Mouse (Mus musculus): ENCODE measurements around the gene Prol1. TPM values are rescaled to one million over a fixed set of nuclear protein-coding genes. Genes with fewer than 3 reads are reported as not detected.
"Not testable (repeated sequence)": the region's sequence is repeated elsewhere in the genome, so short reads cannot be mapped to it uniquely, and the experiment has no call there.

Prol1 gene
- not detected in 2 replicates for polyA plus RNA-seq (2014; fragmentation: Nextera tagmentation; extraction: Ambion mirVana)

DNA sequence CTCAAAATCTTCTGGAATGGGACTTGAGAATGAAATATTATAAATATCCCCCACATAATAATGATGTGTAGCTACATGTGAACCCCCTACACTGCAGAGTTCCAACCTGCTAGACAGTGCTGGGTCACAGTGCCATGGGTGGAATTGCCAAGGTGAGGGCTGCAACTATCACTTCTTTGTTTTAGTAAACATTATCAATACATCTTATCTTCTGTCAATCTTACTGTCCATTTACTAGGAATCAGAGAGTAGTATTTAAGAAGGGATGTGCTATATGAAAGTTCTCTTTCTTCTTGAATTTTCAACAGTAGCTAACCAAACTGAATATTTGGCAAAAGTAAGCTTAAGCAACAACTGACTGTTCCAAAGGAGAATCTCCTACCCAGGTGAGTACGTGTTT lies at the start of gene Prol1:
TSS of gene Prol1 (plus strand) at position 301 of the 400 bp plus-strand sequence.
- Histone ChIP-seq H3K36me3 (replicated peaks; ENCODE audit: control insufficient read depth, insufficient read depth) (no peaks in the 10 kb centered on the region), H3K27me3 (ENCODE audit: control insufficient read depth, insufficient read depth, low read length) (no peaks in the 10 kb centered on the region), H3K4me1 (replicated peaks; ENCODE audit: control insufficient read depth, insufficient read depth, low read length) (no peaks in the 10 kb centered on the region), H3K9ac (no peak within 1 kb of the TSS), H3K27ac (no peak within 1 kb of the TSS), H3K4me3 (replicated peaks; ENCODE audit: low read length) (no peak within 1 kb of the TSS), H3K9me3 (ENCODE audit: control insufficient read depth, low read length) (no peaks in the 10 kb centered on the region), H3K4me2 (replicated peaks) (no peak within 1 kb of the TSS)
- WGBS, result 91% methylated on average over 1 of the region's 1 CpGs
- ATAC-seq (ENCODE audit: low FRiP score) (no peak), DNase-seq (ENCODE audit: low spot score) (no peak)

DNA sequence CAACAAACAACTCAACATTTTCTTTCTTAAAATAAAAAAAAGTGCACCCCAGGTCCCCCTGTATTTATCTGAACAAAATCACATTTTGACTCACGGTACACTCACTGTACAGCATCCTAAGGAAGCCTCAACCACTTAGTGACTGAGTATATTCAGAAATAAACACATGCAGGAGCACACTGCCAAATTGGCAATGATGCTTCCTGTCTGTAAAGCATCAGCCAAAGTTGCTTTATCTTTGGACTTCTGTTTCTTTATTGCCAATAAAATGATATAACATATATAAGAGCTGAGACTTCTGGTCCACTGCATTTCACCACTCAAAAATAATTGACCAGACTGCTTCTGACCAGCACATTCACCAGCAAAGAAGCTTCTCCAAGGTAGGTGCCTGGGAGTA lies 48.5 kb upstream of the Prol1 start, which contains the start of gene Gm7714:
TSS of gene Gm7714 (plus strand) at position 301 of the 400 bp plus-strand sequence.
- Histone ChIP-seq H3K4me2 (replicated peaks) (no peak within 1 kb of the TSS), H3K9me3 (ENCODE audit: control insufficient read depth, low read length) (no peaks in the 10 kb centered on the region), H3K36me3 (replicated peaks; ENCODE audit: control insufficient read depth, insufficient read depth) (no peaks in the 10 kb centered on the region), H3K9ac (no peak within 1 kb of the TSS), H3K27ac (no peak within 1 kb of the TSS), H3K27me3 (ENCODE audit: control insufficient read depth, insufficient read depth, low read length) (no peaks in the 10 kb centered on the region), H3K4me3 (replicated peaks; ENCODE audit: low read length) (no peak within 1 kb of the TSS), H3K4me1 (replicated peaks; ENCODE audit: control insufficient read depth, insufficient read depth, low read length) (no peaks in the 10 kb centered on the region)
- ATAC-seq (ENCODE audit: low FRiP score) (no peak), DNase-seq (ENCODE audit: low spot score) (no peak)
- WGBS, result 91% methylated on average over 1 of the region's 1 CpGs

DNA sequence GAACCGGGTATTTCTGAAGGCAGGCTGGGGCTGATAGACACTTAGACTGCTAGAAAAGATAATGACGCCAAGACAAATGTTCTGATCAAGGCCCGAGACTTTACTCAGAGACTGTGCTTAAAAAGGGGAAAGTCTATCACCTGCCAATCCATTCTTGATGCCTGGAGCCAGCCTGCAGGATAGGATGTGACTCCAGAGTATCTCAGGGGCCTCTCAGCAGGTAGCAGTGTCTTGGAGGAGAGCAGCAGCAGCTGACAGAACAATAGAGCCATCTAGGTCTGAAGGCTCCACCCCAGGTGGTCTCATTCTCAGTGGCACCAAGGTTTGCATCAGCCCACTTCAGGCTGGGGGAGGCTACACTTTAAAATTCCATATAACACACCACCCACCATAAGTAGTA lies 5.8 kb upstream of the Prol1 start:
- H3K36me3 ChIP-seq (replicated peaks; ENCODE audit: control insufficient read depth, insufficient read depth); H3K4me3 ChIP-seq (replicated peaks; ENCODE audit: low read length); H3K4me1 ChIP-seq (replicated peaks; ENCODE audit: control insufficient read depth, insufficient read depth, low read length); H3K9me3 ChIP-seq (ENCODE audit: control insufficient read depth, low read length); H3K9ac ChIP-seq; H3K27ac ChIP-seq; H3K4me2 ChIP-seq (replicated peaks); DNase-seq (ENCODE audit: low spot score); ATAC-seq (ENCODE audit: low FRiP score); H3K27me3 ChIP-seq (ENCODE audit: control insufficient read depth, insufficient read depth, low read length): not testable (repeated sequence)
- 52% methylated on average over 3 of the region's 3 CpGs for WGBS

DNA sequence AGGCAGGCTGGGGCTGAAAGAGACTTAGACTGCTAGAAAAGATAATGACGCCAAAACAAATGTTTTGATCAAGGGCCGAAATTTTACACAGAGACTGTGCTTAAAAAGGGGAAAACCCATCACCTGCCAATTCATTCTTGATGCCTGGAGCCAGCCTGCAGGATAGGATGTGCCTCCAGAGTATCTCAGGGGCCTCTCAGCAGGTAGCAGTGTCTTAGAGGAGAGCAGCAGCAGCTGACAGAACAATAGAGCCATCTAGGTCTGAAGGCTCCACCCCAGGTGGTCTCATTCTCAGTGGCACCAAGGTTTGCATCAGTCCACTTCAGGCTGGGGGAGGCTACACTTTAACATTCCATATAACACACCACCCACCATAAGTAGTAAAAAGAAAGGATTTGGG lies 31.4 kb downstream of the Prol1 start:
- H3K9ac ChIP-seq; H3K36me3 ChIP-seq (replicated peaks; ENCODE audit: control insufficient read depth, insufficient read depth); H3K9me3 ChIP-seq (ENCODE audit: control insufficient read depth, low read length); ATAC-seq (ENCODE audit: low FRiP score); H3K27ac ChIP-seq; H3K4me2 ChIP-seq (replicated peaks); H3K4me1 ChIP-seq (replicated peaks; ENCODE audit: control insufficient read depth, insufficient read depth, low read length); H3K4me3 ChIP-seq (replicated peaks; ENCODE audit: low read length); H3K27me3 ChIP-seq (ENCODE audit: control insufficient read depth, insufficient read depth, low read length); DNase-seq (ENCODE audit: low spot score): not testable (repeated sequence)
- 46% methylated on average over 2 of the region's 2 CpGs for WGBS

DNA sequence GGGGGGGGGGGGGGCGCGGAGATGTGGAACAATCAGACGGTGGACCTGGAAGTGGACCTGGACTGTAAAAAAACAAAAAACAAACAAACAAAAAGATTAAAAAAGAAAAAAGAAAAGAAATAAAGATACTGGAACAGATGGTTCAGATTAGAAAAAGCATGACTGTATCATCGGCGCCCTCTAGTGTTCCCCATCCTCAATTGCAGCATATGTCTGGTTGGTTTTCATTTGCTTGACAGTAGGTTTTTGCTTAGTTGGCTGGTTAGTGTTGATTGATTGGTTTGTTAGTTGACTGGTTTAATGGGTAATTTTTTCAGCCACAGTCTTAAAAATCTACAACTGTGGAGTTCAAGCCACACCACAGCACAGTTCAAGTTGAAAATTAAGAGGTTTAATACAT lies 47.7 kb downstream of the Prol1 start:
- Histone ChIP-seq H3K36me3 (replicated peaks; ENCODE audit: control insufficient read depth, insufficient read depth) (no peaks in the 10 kb centered on the region), H3K27me3 (ENCODE audit: control insufficient read depth, insufficient read depth, low read length) (no peaks in the 10 kb centered on the region), H3K9ac (no peak overlapping the region), H3K4me1 (replicated peaks; ENCODE audit: control insufficient read depth, insufficient read depth, low read length) (no peaks in the 10 kb centered on the region), H3K4me2 (replicated peaks) (no peak overlapping the region), H3K9me3 (ENCODE audit: control insufficient read depth, low read length) (no peaks in the 10 kb centered on the region), H3K4me3 (replicated peaks; ENCODE audit: low read length) (no peak overlapping the region), H3K27ac (no peak overlapping the region)
- ATAC-seq (ENCODE audit: low FRiP score) (no peak), DNase-seq (ENCODE audit: low spot score) (peak; percentile 54)
- 10% methylated on average over 5 of the region's 5 CpGs for WGBS

DNA sequence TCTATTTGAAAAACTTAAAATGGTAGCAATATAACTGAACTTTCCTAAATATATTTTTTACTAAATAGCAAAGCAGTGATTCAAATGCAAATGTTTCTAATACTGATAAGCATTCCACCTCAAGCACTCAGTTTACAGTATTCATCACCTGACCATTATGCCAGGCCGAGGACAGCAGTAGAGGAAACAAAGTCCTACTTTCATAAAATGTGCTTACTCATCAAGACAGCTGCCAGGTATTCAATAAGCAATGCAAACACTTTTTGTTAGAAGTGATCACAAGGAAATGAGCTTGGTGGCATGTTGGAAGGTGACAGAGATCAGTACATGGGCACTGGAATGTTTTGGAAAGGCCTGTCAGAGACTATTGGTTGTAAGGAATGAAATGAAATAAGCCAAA lies 49.8 kb downstream of the Prol1 start:
- no peaks in the 10 kb centered on the region for H3K36me3 ChIP-seq (replicated peaks; ENCODE audit: control insufficient read depth, insufficient read depth)
- H3K9ac ChIP-seq, result no peak overlapping the region
- H3K9me3 ChIP-seq (ENCODE audit: control insufficient read depth, low read length), result no peaks in the 10 kb centered on the region
- no peak for DNase-seq (ENCODE audit: low spot score)
- no peak for ATAC-seq (ENCODE audit: low FRiP score)
- no peak overlapping the region for H3K4me3 ChIP-seq (replicated peaks; ENCODE audit: low read length)
- H3K4me1 ChIP-seq (replicated peaks; ENCODE audit: control insufficient read depth, insufficient read depth, low read length), result no peaks in the 10 kb centered on the region
- no peak overlapping the region for H3K4me2 ChIP-seq (replicated peaks)
- no peak overlapping the region for H3K27ac ChIP-seq
- 63% methylated on average over 1 of the region's 1 CpGs for WGBS
- H3K27me3 ChIP-seq (ENCODE audit: control insufficient read depth, insufficient read depth, low read length), result no peaks in the 10 kb centered on the region

DNA sequence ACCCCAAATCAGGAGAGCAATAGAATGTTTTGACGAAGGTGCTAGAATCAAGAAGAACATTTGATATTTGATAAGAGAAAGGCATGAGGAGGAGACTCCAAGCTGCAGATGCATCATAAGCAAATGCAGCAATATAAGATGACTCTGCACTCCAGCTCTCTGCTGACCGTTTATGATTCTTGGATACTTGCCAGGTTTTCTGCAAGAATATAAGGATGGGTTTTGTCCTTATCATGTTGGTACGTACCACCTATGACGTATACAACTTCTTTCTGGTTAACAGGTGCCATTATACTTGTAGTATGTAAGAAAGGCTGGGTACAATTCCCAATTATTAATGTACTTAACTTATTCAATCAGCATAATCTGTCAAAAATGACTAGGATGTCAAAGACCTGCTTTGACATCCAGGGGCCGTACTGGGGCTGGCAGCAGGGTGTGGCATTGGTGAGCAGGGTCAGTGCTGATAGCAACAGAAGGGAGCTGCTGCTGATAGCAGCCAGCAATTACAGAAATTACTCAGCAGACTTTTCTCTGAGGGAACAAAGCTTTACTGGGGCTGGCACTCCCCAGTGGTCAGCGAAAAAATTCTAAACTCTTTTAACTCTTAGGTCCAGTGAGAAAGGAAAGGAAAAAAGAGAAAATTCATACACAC lies 53.6 kb downstream of the Prol1 start:
- DNase-seq (ENCODE audit: low spot score), result peak; percentile 23
- Histone ChIP-seq H3K9ac (no peak overlapping the region), H3K27me3 (ENCODE audit: control insufficient read depth, insufficient read depth, low read length) (no peaks in the 10 kb centered on the region), H3K4me3 (replicated peaks; ENCODE audit: low read length) (no peak overlapping the region), H3K9me3 (ENCODE audit: control insufficient read depth, low read length) (no peaks in the 10 kb centered on the region), H3K4me2 (replicated peaks) (no peak overlapping the region), H3K36me3 (replicated peaks; ENCODE audit: control insufficient read depth, insufficient read depth) (no peaks in the 10 kb centered on the region), H3K4me1 (replicated peaks; ENCODE audit: control insufficient read depth, insufficient read depth, low read length) (no peaks in the 10 kb centered on the region), H3K27ac (no peak overlapping the region)
- WGBS, result 85% methylated on average over 6 of the region's 6 CpGs
- no peak for ATAC-seq (ENCODE audit: low FRiP score)

DNA sequence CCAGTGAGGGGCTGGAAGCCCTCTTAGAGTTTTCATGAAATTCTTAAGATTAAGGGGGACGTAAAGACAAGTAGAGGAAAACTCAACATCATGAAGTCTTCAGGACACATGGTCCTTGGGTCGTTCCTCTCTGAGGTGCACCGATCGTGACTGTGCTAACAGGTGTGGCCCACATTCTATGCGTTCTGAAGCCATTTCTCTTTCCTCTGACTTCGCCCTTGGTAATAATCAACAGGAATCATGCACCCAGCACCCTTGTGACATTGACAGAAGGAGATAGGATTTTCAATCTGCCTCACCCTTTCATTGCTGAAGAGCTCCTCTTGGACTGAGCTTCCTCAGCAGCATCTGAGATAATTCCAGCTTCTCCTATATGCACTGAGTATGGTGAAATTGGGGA lies 55.5 kb downstream of the Prol1 start:
- ATAC-seq (ENCODE audit: low FRiP score), result no peak
- Histone ChIP-seq H3K4me3 (replicated peaks; ENCODE audit: low read length) (no peak overlapping the region), H3K27me3 (ENCODE audit: control insufficient read depth, insufficient read depth, low read length) (no peaks in the 10 kb centered on the region), H3K4me1 (replicated peaks; ENCODE audit: control insufficient read depth, insufficient read depth, low read length) (no peaks in the 10 kb centered on the region), H3K4me2 (replicated peaks) (no peak overlapping the region), H3K36me3 (replicated peaks; ENCODE audit: control insufficient read depth, insufficient read depth) (no peaks in the 10 kb centered on the region), H3K9me3 (ENCODE audit: control insufficient read depth, low read length) (no peaks in the 10 kb centered on the region), H3K27ac (no peak overlapping the region), H3K9ac (no peak overlapping the region)
- 93% methylated on average over 6 of the region's 6 CpGs for WGBS
- no peak for DNase-seq (ENCODE audit: low spot score)

DNA sequence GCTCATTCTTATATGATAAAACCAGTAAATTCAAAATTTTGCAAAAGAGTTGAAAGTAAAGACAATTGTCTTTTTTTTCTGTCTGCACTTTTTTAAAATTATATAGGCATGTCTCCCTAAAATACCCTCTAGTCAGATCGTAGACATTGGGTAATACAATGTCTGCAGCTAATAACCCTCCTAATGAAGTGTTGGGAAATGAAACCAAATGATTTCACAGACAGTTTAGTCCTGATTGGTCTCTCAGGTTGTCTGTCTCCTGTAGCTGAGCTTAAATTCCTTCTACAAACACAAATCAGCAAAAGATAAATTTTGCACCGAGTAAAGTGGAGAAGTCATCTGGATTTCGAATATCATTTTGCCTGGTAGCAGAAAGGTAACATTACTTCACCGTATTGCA lies 58.7 kb downstream of the Prol1 start, which contains the start of gene Amtn:
TSS of gene Amtn (plus strand) at position 301 of the 400 bp plus-strand sequence.
- no peak for ATAC-seq (ENCODE audit: low FRiP score)

More for the DNA sequence above, 58.7 kb downstream of the Prol1 start, which contains the start of gene Amtn:
- H3K9ac ChIP-seq, result no peak within 1 kb of the TSS
- WGBS, result 90% methylated on average over 4 of the region's 4 CpGs
- H3K4me2 ChIP-seq (replicated peaks), result no peak within 1 kb of the TSS
- H3K4me3 ChIP-seq (replicated peaks; ENCODE audit: low read length), result no peak within 1 kb of the TSS
- no peak within 1 kb of the TSS for H3K27ac ChIP-seq
- no peaks in the 10 kb centered on the region for H3K27me3 ChIP-seq (ENCODE audit: control insufficient read depth, insufficient read depth, low read length)
- DNase-seq (ENCODE audit: low spot score), result peak; percentile 19
- no peaks in the 10 kb centered on the region for H3K36me3 ChIP-seq (replicated peaks; ENCODE audit: control insufficient read depth, insufficient read depth)
- no peaks in the 10 kb centered on the region for H3K4me1 ChIP-seq (replicated peaks; ENCODE audit: control insufficient read depth, insufficient read depth, low read length)
- no peaks in the 10 kb centered on the region for H3K9me3 ChIP-seq (ENCODE audit: control insufficient read depth, low read length)
